Mouse (Mus musculus) erythroblast, embryonic 14.5 days (primary cell): ENCODE results near the gene Cdk5rap2.

ENCODE experiments used
- GATA1 ChIP-seq: IDR thresholded peaks from 2 replicates; pipeline ENCODE4 v1.6.1; 2012; ENCODE audit warnings: low read length, inconsistent platforms, mixed read lengths
- TAL1 ChIP-seq: IDR thresholded peaks from 3 replicates; pipeline ENCODE4 v1.6.1; 2012; ENCODE audit warnings: low read length, inconsistent platforms, mixed read lengths

DNA sequence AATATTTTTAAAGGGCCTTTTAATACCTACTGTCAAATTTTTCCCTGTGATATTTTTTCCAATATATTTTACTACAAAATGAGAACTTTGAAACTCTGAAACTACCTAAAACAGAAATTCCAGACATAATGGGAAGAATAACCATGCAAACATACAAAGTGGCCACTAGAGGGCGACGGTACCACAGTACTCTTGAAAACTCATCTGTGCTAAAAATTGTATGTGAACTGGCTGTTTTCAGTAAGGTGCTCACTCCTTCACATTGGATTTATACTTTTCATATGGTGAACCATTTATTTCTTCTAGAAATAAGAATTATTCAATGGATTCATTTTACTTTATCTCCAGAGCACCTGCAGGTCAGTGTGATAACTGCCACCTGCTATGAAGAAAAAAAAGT is 41.5 kb upstream of the Cdk5rap2 start:
- TF ChIP-seq GATA1 (no peak), TAL1 (no peak)
